In the genomic region with DNA sequence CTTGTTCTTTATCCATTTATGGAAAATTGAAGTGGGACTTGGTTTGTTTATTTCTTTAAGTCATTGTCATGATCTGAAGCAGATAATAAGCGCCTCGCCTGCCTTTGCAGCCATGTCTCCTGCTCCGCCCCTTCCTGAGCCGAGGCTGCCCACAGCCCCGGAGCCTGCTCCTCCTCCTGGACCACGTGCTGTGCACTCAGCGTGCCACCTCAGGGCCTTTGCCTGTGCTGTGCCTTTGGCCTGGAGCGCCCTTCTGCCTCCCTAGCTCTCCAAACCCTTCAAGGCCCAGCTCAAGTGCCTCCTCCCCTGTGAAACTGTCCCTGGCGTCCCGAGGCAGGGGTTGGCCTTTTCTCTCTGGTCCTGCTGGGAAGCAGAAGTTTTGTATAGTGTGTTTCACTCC, we compare ENCODE assay signal across 19 mouse cellular contexts.
DNase-seq lines count a peak whose midpoint lies in the region; ATAC-seq lines count a peak whose summit lies in the region.
"Had no signal": no experiment of that assay in that cellular context is flagged by ENCODE, and none has a peak within 500 bp of the region (broad histone marks: within the 10 kb centered on the region; RNA-seq: fewer than 3 reads in every experiment).

No protein-coding gene starts in this region.

- intact Hi-C loops in heart, postnatal 14 days (cut with DNase I), result no loop called here

- no peak for ATAC-seq in heart, embryonic 13.5 days (ENCODE audit: extremely low read depth, insufficient number of reproducible peaks, low FRiP score, low TSS enrichment)
- ATAC-seq in liver, embryonic 13.5 days (ENCODE audit: low read depth), result peak; percentile 59; the same call in 1 of the 2 replicates
- ATAC-seq: forebrain, embryonic 13.5 days; inflammation-experienced regulatory T-cells, adult 6 months had no signal

- H3K4me1 ChIP-seq in heart, embryonic 13.5 days, result peaks cover 22% of the 10 kb centered on the region
- peaks cover 15% of the 10 kb centered on the region; the same call in 1 of the 2 replicates for H3K4me1 ChIP-seq in liver, embryonic 13.5 days (replicated peaks)
- H3K4me1 ChIP-seq in embryonic facial prominence, embryonic 10.5 days, result no peaks in the 10 kb centered on the region
- H3K4me1 ChIP-seq: forebrain, embryonic 13.5 days; hindbrain, embryonic 12.5 days; midbrain, embryonic 12.5 days had no signal

- no peak for DNase-seq in heart, postnatal 14 days
- peak; percentile 18 for DNase-seq in ovary, postnatal 36 days (ENCODE audit: low spot score)
- DNase-seq in ovary, postnatal 10 days (ENCODE audit: low spot score), result no peak
- no peak for DNase-seq in liver, embryonic 13.5 days
- no peak for DNase-seq in embryonic facial prominence, embryonic 10.5 days (ENCODE audit: low spot score)
- no peak for DNase-seq in adrenal gland, adult 18-20 months (ENCODE audit: low spot score in 2 of 2)
- DNase-seq: cerebellum, postnatal 14 days; gastrocnemius, postnatal 25 days; kidney, adult 8-10 months; kidney, postnatal 4 days; lung, postnatal 10 days; retina, postnatal 1 day; right cerebral cortex, postnatal 4 days; thymus, adult 18-20 months had no signal

- H3K4me3 ChIP-seq in heart, embryonic 13.5 days, result no peak overlapping the region
- no peak overlapping the region for H3K4me3 ChIP-seq in liver, embryonic 13.5 days (replicated peaks)
- H3K4me3 ChIP-seq in embryonic facial prominence, embryonic 10.5 days, result no peak overlapping the region
- H3K4me3 ChIP-seq: forebrain, embryonic 13.5 days; hindbrain, embryonic 12.5 days; midbrain, embryonic 12.5 days had no signal

- 78% methylated on average over 10 of the region's 10 CpGs for WGBS in heart, embryonic 13.5 days
- whole genome bisulfite sequencing in liver, embryonic 13.5 days (ENCODE audit: insufficient replicate concordance), result 51% methylated on average over 10 of the region's 10 CpGs
- 79% methylated on average over 10 of the region's 10 CpGs for WGBS in embryonic facial prominence, embryonic 10.5 days

- no peak overlapping the region for H3K9ac ChIP-seq in heart, embryonic 13.5 days
- H3K9ac ChIP-seq in liver, embryonic 13.5 days, result no peak overlapping the region
- H3K9ac ChIP-seq: forebrain, embryonic 13.5 days; hindbrain, embryonic 12.5 days; midbrain, embryonic 12.5 days had no signal

- no peaks in the 10 kb centered on the region for H3K27me3 ChIP-seq in heart, embryonic 13.5 days (replicated peaks)
- peaks cover 3% of the 10 kb centered on the region; the same call in 1 of the 2 replicates for H3K27me3 ChIP-seq in liver, embryonic 13.5 days
- no peaks in the 10 kb centered on the region for H3K27me3 ChIP-seq in embryonic facial prominence, embryonic 10.5 days (replicated peaks; ENCODE audit: low read depth, poor library complexity, severe bottlenecking)
- H3K27me3 ChIP-seq: forebrain, embryonic 13.5 days; hindbrain, embryonic 12.5 days; midbrain, embryonic 12.5 days had no signal

- H3K4me2 ChIP-seq in heart, embryonic 13.5 days, result no peak overlapping the region
- H3K4me2 ChIP-seq in liver, embryonic 13.5 days, result no peak overlapping the region
- H3K4me2 ChIP-seq: forebrain, embryonic 13.5 days; hindbrain, embryonic 12.5 days; midbrain, embryonic 12.5 days had no signal

- H3K36me3 ChIP-seq in heart, embryonic 13.5 days, result peaks cover 91% of the 10 kb centered on the region
- peaks cover 97% of the 10 kb centered on the region for H3K36me3 ChIP-seq in liver, embryonic 13.5 days
- H3K36me3 ChIP-seq in embryonic facial prominence, embryonic 10.5 days (replicated peaks), result peaks cover 98% of the 10 kb centered on the region

- H3K9me3 ChIP-seq in heart, embryonic 13.5 days, result no peaks in the 10 kb centered on the region
- no peaks in the 10 kb centered on the region for H3K9me3 ChIP-seq in liver, embryonic 13.5 days (replicated peaks)
- no peaks in the 10 kb centered on the region for H3K9me3 ChIP-seq in embryonic facial prominence, embryonic 10.5 days
- H3K9me3 ChIP-seq: forebrain, embryonic 13.5 days; hindbrain, embryonic 12.5 days; midbrain, embryonic 12.5 days had no signal

- peak overlapping the region; percentile 46 for H3K27ac ChIP-seq in heart, embryonic 13.5 days (replicated peaks)
- 0 out of 2 replicates have a peak overlapping the region, but pooled peaks have one; percentile 4 for H3K27ac ChIP-seq in liver, embryonic 13.5 days
- no peak overlapping the region for H3K27ac ChIP-seq in embryonic facial prominence, embryonic 10.5 days (replicated peaks)
- H3K27ac ChIP-seq: forebrain, embryonic 13.5 days; hindbrain, embryonic 12.5 days; midbrain, embryonic 12.5 days had no signal
